Mouse (Mus musculus) lung, postnatal 0 days (tissue): ENCODE data around the gene Gdap1l1. TPM values are rescaled to one million over a fixed set of nuclear protein-coding genes. Genes with fewer than 3 reads are reported as not detected.

Source experiments
- ATAC-seq: fragments of 200-750 bp; cut with Nextera tagmentation; 2 replicates; pipeline ENCODE4 v1.8.0; 2017; ENCODE audit warnings: moderate library complexity
- DNase-seq: peaks from one replicate; pipeline ENCODE4 v3.0.0-alpha.2; 2016; ENCODE audit warnings: low spot score
- H3K27ac ChIP-seq: fragments of 300-500 bp; sonication (generic); 2 replicates; pipeline ENCODE4 v1.5.1; 2014; ENCODE audit warnings: antibody characterized with exemption, mild to moderate bottlenecking, low read length, mixed read lengths
- H3K27me3 ChIP-seq: fragments of 300-500 bp; sonication (generic); replicated peaks from 2 replicates; pipeline ENCODE4 v1.6.1; 2014; ENCODE audit warnings: low read length, mixed read lengths; ENCODE audit not compliant: insufficient read depth
- H3K36me3 ChIP-seq: fragments of 300-500 bp; sonication (generic); 2 replicates; pipeline ENCODE4 v1.6.1; 2014; ENCODE audit warnings: low read length, mixed read lengths; ENCODE audit not compliant: insufficient read depth
- H3K4me1 ChIP-seq: fragments of 300-500 bp; sonication (generic); 2 replicates; pipeline ENCODE4 v1.6.1; 2014; ENCODE audit warnings: antibody characterized with exemption, low read depth, low read length, mixed read lengths; ENCODE audit not compliant: insufficient read depth
- H3K4me2 ChIP-seq: fragments of 300-500 bp; sonication (generic); replicated peaks from 2 replicates; pipeline ENCODE4 v1.6.1; 2014; ENCODE audit warnings: low read depth, mild to moderate bottlenecking, low read length, moderate library complexity, mixed read lengths
- H3K4me3 ChIP-seq: fragments of 300-500 bp; sonication (generic); 2 replicates; pipeline ENCODE4 v1.5.1; 2014; ENCODE audit warnings: low read depth, low read length
- H3K9ac ChIP-seq: fragments of 300-500 bp; sonication (generic); replicated peaks from 2 replicates; pipeline ENCODE4 v1.6.1; 2014; ENCODE audit warnings: low read depth, mild to moderate bottlenecking
- H3K9me3 ChIP-seq: fragments of 300-500 bp; sonication (generic); 2 replicates; pipeline ENCODE4 v1.6.1; 2016; ENCODE audit warnings: low read length, mixed read lengths
- CTCF ChIP-seq: IDR thresholded peaks from 2 replicates; pipeline ENCODE4 v1.5.1; 2016; ENCODE audit warnings: antibody characterized with exemption, mild to moderate bottlenecking
- EP300 ChIP-seq: IDR thresholded peaks from 2 replicates; pipeline ENCODE4 v1.6.1; 2016; ENCODE audit warnings: antibody characterized with exemption, mild to moderate bottlenecking, control low read depth
- WGBS: fragments of 180-500 bp; shearing (Covaris S2); extraction: QIAGEN DNeasy Blood & Tissue Kit; methylation state at CpG from one replicate; pipeline ENCODE4 v1.1.7; 2014; 5-methylcytosine and 5-hydroxymethylcytosine counted together
- polyA plus RNA-seq: library from polyadenylated mRNA; unstranded; fragments of >200 nt; fragmentation: Nextera tagmentation; extraction: Ambion mirVana; gene quantifications from 2 replicates; pipeline ENCODE4 v1.2.1, GENCODE M21; 2015

Gdap1l1 gene
- polyA plus RNA-seq, 1 experiment from 2014 or later = 0.37 TPM

DNA sequence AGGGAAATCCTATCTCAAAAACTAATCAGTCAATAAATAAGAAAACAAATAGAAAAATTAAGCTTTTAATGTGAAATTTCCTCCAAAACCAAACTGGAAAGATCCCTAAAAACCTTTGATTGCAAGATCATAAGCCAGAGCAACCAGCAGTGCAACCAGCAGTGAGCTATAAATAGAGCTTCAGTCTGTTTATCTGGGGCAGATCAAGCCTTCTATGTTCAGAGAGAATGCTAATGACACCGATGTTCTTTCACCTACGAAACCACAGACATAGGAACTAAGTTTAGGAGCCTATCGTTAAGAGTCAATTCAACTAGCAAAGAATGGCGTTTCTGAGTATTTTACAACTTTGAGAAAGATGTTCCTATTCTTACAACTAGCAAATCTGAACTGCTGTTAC lies 26.4 kb upstream of the Gdap1l1 start:
- Histone ChIP-seq H3K27ac (no peak overlapping the region), H3K4me3 (no peak overlapping the region), H3K4me2 (no peak overlapping the region), H3K36me3 (peaks cover 28% of the 10 kb centered on the region), H3K9ac (no peak overlapping the region), H3K4me1 (no peaks in the 10 kb centered on the region), H3K27me3 (no peaks in the 10 kb centered on the region), H3K9me3 (no peaks in the 10 kb centered on the region)
- TF ChIP-seq CTCF (no peak), EP300 (no peak)
- WGBS = 87% methylated on average over 4 of the region's 4 CpGs
- ATAC-seq = no peak
- no peak for DNase-seq

GRCm38 (mm10) chr2:163412419-163412818 lies 25.9 kb upstream of the Gdap1l1 start:
- H3K9me3 ChIP-seq = no peaks in the 10 kb centered on the region
- H3K27me3 ChIP-seq = no peaks in the 10 kb centered on the region
- WGBS = 97% methylated on average over 4 of the region's 4 CpGs
- no peak overlapping the region for H3K9ac ChIP-seq
- ATAC-seq (no peak), DNase-seq (no peak)
- H3K27ac ChIP-seq = no peak overlapping the region
- no peak for TF ChIP-seq CTCF
- no peak for TF ChIP-seq EP300
- peaks cover 23% of the 10 kb centered on the region for H3K36me3 ChIP-seq
- H3K4me3 ChIP-seq = no peak overlapping the region
- H3K4me2 ChIP-seq = no peak overlapping the region
- no peaks in the 10 kb centered on the region for H3K4me1 ChIP-seq

DNA sequence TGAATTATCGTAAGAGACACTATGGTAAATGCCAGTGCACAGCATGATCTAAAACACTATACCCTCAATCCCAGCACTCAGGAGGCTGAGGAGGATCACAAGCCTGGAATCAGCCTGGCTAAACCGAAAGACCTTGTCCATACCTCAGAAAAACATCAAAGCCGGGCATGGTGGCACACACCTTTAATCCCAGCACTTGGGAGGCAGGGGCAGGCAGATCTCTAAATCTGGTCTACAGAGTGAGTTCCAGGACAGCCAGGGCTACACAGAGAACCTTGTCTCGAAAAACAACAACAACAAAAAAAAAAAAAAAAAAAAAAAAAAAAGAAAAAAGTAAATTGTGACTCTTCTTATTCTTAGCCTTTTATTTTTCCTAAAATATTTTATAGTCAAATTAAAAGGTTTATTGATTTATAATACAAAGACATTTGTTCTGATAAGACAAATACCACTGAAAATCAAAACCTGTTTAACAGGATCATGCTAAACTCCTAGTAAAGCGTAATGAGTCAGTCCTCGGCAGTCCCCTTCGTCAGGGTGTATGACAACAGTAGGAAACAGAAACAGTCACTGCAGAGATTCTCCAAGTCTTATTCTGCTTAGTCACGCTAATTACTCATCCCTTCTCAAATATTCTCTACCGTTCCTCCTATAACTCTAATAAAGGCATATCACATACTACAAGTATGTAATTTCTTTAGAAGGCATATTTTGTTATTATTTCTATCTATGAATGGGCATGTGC lies 25.3 kb upstream of the Gdap1l1 start:
- DNase-seq (no peak), ATAC-seq (no peak)
- Histone ChIP-seq H3K9ac (no peak overlapping the region), H3K36me3 (peaks cover 23% of the 10 kb centered on the region), H3K4me2 (no peak overlapping the region), H3K27me3 (no peaks in the 10 kb centered on the region), H3K4me1 (no peaks in the 10 kb centered on the region), H3K27ac (no peak overlapping the region), H3K4me3 (no peak overlapping the region), H3K9me3 (no peaks in the 10 kb centered on the region)
- whole genome bisulfite sequencing = 83% methylated on average over 9 of the region's 9 CpGs
- TF ChIP-seq CTCF = no peak
- TF ChIP-seq EP300 = no peak

DNA sequence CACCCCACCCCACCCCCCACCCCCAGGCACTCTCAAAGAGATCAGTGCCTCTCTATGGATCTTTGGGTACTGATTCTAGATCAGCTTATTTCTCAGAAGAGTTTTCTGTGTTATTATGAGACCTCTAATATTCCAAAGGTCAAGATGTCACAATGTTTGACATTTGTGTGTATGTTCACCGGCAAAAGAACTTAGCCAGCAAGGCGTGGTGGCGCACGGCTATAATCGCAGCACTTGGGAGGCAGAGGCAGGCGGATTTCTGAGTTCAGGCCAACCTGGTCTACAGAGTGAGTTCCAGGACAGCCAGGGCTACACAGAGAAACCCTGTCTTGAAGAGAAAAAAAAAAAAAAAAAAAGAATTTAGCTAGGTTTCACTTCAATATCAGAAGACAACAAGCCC lies 21.2 kb upstream of the Gdap1l1 start:
- ATAC-seq = no peak
- 87% methylated on average over 6 of the region's 6 CpGs for WGBS
- TF ChIP-seq CTCF (no peak), EP300 (no peak)
- peaks cover 4% of the 10 kb centered on the region; the same call in 1 of the 2 replicates for H3K4me1 ChIP-seq
- H3K4me2 ChIP-seq = no peak overlapping the region
- H3K36me3 ChIP-seq = 0 out of 2 replicates have a peak, but pooled peaks cover 6% of the 10 kb centered on the region
- no peak overlapping the region for H3K4me3 ChIP-seq
- DNase-seq = no peak
- H3K27ac ChIP-seq = no peak overlapping the region
- H3K27me3 ChIP-seq = no peaks in the 10 kb centered on the region
- H3K9ac ChIP-seq = no peak overlapping the region
- H3K9me3 ChIP-seq = no peaks in the 10 kb centered on the region

GRCm38 (mm10) chr2:163417830-163418229 lies 20.4 kb upstream of the Gdap1l1 start:
- ATAC-seq (no peak), DNase-seq (no peak)
- H3K4me2 ChIP-seq = peak overlapping the region; percentile 69
- no peak overlapping the region for H3K9ac ChIP-seq
- no peaks in the 10 kb centered on the region for H3K27me3 ChIP-seq
- H3K4me3 ChIP-seq = no peak overlapping the region; the same call in 1 of the 2 replicates
- H3K27ac ChIP-seq = no peak overlapping the region
- no peaks in the 10 kb centered on the region for H3K36me3 ChIP-seq
- no peak for TF ChIP-seq EP300
- no peak for TF ChIP-seq CTCF
- H3K9me3 ChIP-seq = no peaks in the 10 kb centered on the region
- peaks cover 4% of the 10 kb centered on the region; the same call in 1 of the 2 replicates for H3K4me1 ChIP-seq

DNA sequence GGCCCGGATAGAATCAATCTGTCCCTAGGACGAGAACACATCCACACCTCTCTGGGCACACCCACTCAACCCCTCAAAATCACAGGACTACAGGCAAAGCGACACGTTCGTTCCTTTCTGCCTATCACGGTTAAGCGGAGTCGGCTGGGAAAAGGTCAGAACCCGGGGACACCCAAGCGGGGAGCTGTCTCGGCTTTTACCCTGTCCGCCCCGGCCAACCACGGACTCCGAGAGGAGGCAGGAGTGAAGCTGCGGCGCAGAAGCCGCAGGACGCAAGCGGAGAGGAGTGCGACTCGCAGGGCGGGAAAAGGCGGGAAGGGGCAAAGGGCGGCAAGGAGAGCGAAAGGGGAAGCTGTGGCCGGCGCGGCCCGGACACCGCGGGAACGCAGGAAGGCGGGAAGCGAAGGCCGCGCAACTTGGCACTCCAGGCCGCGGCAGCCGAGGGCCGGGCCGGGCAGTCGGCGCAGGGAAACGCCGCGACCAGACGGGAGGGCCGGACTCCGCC lies 19.4 kb upstream of the Gdap1l1 start:
- DNase-seq (peak; percentile 68), ATAC-seq (peak; percentile 50)
- Histone ChIP-seq H3K4me1 (peaks cover 4% of the 10 kb centered on the region; the same call in 1 of the 2 replicates), H3K4me3 (peak overlapping the region; percentile 91), H3K9me3 (no peaks in the 10 kb centered on the region), H3K27me3 (no peaks in the 10 kb centered on the region), H3K36me3 (no peaks in the 10 kb centered on the region), H3K27ac (peak overlapping the region; percentile 94), H3K4me2 (peak overlapping the region; percentile 69), H3K9ac (peak overlapping the region; percentile 95)
- TF ChIP-seq EP300 = no peak
- no peak for TF ChIP-seq CTCF
- WGBS = under 1% methylated on average over 33 of the region's 50 CpGs
